Mouse (Mus musculus) bone marrow, adult 2 months (tissue): ENCODE data around the gene Grm6. TPM values are rescaled to one million over a fixed set of nuclear protein-coding genes. Genes with fewer than 3 reads are reported as not detected.

Experiments
- H3K27ac ChIP-seq: fragments of 200-500 bp; 2 replicates; pipeline ENCODE4 v1.5.1; 2012; ENCODE audit warnings: low read depth, mild to moderate bottlenecking, control low read depth, inconsistent platforms, low read length; ENCODE audit not compliant: control insufficient read depth, poor library complexity, insufficient read depth
- H3K4me1 ChIP-seq: fragments of 200-500 bp; 2 replicates; pipeline ENCODE4 v1.6.1; 2011; ENCODE audit warnings: low read length; ENCODE audit not compliant: control insufficient read depth, insufficient read depth
- H3K4me3 ChIP-seq: fragments of 200-500 bp; replicated peaks from 2 replicates; pipeline ENCODE3; 2011; ENCODE audit warnings: mild to moderate bottlenecking, low read depth, low read length, control low read depth; ENCODE audit not compliant: control insufficient read depth
- CTCF ChIP-seq: fragments of 200-500 bp; IDR thresholded peaks from 2 replicates; pipeline ENCODE4 v1.5.1; 2011; ENCODE audit warnings: low read length, control low read depth; ENCODE audit not compliant: control insufficient read depth, insufficient read depth
- POLR2A ChIP-seq: fragments of 200-500 bp; IDR thresholded peaks from 2 replicates; pipeline ENCODE4 v1.6.1; 2011; ENCODE audit warnings: low read depth, mild to moderate bottlenecking, control low read depth, low read length, borderline replicate concordance; ENCODE audit not compliant: control insufficient read depth
- WGBS: fragments of 180-500 bp; shearing (Covaris S2); methylation state at CpG from one replicate; pipeline ENCODE4 v1.1.7; 2018; 5-methylcytosine and 5-hydroxymethylcytosine counted together
- polyA plus RNA-seq: library from polyadenylated mRNA; stranded (reverse); fragments of >200 nt; gene quantifications from 2 replicates; pipeline ENCODE4 v1.2.4, GENCODE M21; 2011; ENCODE audit warnings: low replicate concordance; ENCODE audit not compliant: missing spikeins, insufficient read depth, insufficient read length

Gene Grm6
- polyA plus RNA-seq, 1 experiment: not detected

GRCm38 (mm10) chr11:50892441-50892840, 42.0 kb downstream of the Grm6 start:
- TF ChIP-seq CTCF: no peak
- H3K4me1 ChIP-seq: no peaks in the 10 kb centered on the region
- 57% methylated on average over 2 of the region's 2 CpGs for WGBS
- no peak overlapping the region for H3K4me3 ChIP-seq
- H3K27ac ChIP-seq: no peak overlapping the region

GRCm38 (mm10) chr11:50897359-50897758, 46.9 kb downstream of the Grm6 start:
- no peak overlapping the region for H3K4me3 ChIP-seq
- 80% methylated on average over 1 of the region's 1 CpGs for WGBS
- no peak for TF ChIP-seq POLR2A
- no peak overlapping the region for H3K27ac ChIP-seq
- no peaks in the 10 kb centered on the region for H3K4me1 ChIP-seq

DNA sequence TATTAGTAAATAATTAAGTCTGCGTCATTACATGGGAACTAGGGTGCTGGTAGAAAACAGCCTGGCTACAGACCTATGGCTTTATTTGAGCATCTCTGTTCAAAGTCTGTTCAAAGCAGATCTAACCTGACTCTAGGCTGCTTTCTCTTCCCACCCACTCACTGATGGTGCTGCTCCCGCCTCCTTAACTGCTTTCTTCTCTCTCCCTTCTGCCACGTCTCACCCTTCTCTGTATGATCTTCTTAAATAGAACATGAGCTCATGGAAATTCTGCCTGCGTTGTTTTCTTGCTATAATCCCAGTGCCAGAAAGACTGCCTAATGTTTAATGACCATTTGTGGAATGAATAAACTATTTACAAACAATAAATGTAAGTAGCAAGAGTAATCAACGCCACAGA, 57.7 kb downstream of the Grm6 start:
- 90% methylated on average over 5 of the region's 5 CpGs for WGBS
- no peak for TF ChIP-seq CTCF
- TF ChIP-seq POLR2A: no peak
- Histone ChIP-seq H3K4me1 (no peaks in the 10 kb centered on the region), H3K27ac (no peak overlapping the region), H3K4me3 (no peak overlapping the region)

DNA sequence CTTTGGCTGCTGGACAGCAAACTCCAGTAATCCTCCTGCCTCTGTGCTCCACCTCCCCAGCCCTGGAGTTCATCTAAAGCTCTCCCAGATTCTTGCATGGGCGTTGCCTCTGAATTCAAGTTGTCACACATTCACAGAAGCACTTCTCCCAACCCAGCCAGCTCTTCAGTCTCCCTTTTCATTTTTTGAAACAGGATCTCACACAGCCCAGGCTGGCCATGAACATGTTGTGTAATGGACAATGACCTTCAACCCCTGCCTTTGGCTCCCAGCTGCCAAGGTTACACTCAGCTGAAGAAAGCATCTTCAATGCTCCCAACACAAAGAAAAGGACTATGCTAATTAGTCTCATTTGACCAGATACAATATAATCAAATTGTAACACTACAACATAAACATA, 62.8 kb downstream of the Grm6 start:
- Histone ChIP-seq H3K27ac (no peak overlapping the region), H3K4me3 (no peak overlapping the region), H3K4me1 (no peaks in the 10 kb centered on the region)
- WGBS: 76% methylated on average over 1 of the region's 1 CpGs
- TF ChIP-seq CTCF (no peak), POLR2A (no peak)

GRCm38 (mm10) chr11:50914461-50914860, 64.0 kb downstream of the Grm6 start:
- 83% methylated on average over 3 of the region's 3 CpGs for WGBS
- TF ChIP-seq CTCF (no peak), POLR2A (no peak)
- Histone ChIP-seq H3K4me3 (no peak overlapping the region), H3K27ac (no peak overlapping the region), H3K4me1 (no peaks in the 10 kb centered on the region)

Other genes with a start within 250 kb of the Grm6 start
- gene Adamts2, start 248.6 kb upstream of the Grm6 start, polyA plus RNA-seq: 2.6 and 3.0 TPM in 2 replicates
- 0.61 and 0.65 TPM in 2 replicates for gene Zfp354c, start 23.0 kb upstream of the Grm6 start, polyA plus RNA-seq
- gene Zfp879, start 9.1 kb upstream of the Grm6 start, polyA plus RNA-seq: not detected in 2 replicates
- not detected in 2 replicates for gene Zfp454, start 37.0 kb downstream of the Grm6 start, polyA plus RNA-seq
- 0.55 and 0.70 TPM in 2 replicates for gene Zfp2, start 65.5 kb downstream of the Grm6 start, polyA plus RNA-seq
- gene Zfp354b, start 80.9 kb downstream of the Grm6 start, polyA plus RNA-seq: not detected in 2 replicates
- gene 4933414I15Rik, start 93.1 kb downstream of the Grm6 start, polyA plus RNA-seq: not detected in 2 replicates
- not detected in 2 replicates for gene Prop1, start 103.1 kb downstream of the Grm6 start, polyA plus RNA-seq
- gene Olfr1378, start 115.8 kb downstream of the Grm6 start, polyA plus RNA-seq: not detected in 2 replicates
- not detected in 2 replicates for gene Olfr1377, start 131.3 kb downstream of the Grm6 start, polyA plus RNA-seq
- gene Olfr51, start 152.9 kb downstream of the Grm6 start, polyA plus RNA-seq: not detected in 2 replicates
- gene Olfr54, start 163.6 kb downstream of the Grm6 start, polyA plus RNA-seq: not detected in 2 replicates
- gene Olfr1375, start 197.4 kb downstream of the Grm6 start, polyA plus RNA-seq: not detected in 2 replicates
- 0.45 and 0.80 TPM in 2 replicates for gene Zfp354a, start 208.6 kb downstream of the Grm6 start, polyA plus RNA-seq